Mouse (Mus musculus) myocyte (in vitro differentiated cells): Measurements from ENCODE around the gene Olfr370. TPM values are rescaled to one million over a fixed set of nuclear protein-coding genes. Genes with fewer than 3 reads are reported as not detected.

ENCODE experiments used
- H3K27me3 ChIP-seq: one replicate; pipeline ENCODE4 v1.6.1; 2011; ENCODE audit not compliant: control insufficient read depth, insufficient read depth, insufficient read length
- H3K36me3 ChIP-seq: one replicate; pipeline ENCODE4 v1.6.1; 2011; ENCODE audit not compliant: control insufficient read depth, insufficient read depth
- H3K4me2 ChIP-seq: one replicate; pipeline ENCODE4 v1.6.1; 2011; ENCODE audit warnings: low read depth, control low read depth
- H3K4me3 ChIP-seq: one replicate; pipeline ENCODE4 v1.5.1; 2011; ENCODE audit warnings: mild to moderate bottlenecking, control low read depth, moderate library complexity
- H3K79me2 ChIP-seq: one replicate; pipeline ENCODE4 v1.6.1; 2011; ENCODE audit not compliant: control insufficient read depth, insufficient read depth
- H3ac ChIP-seq: one replicate; pipeline ENCODE4 v1.6.1; 2011; ENCODE audit not compliant: control insufficient read depth, insufficient read length
- CEBPB ChIP-seq: IDR thresholded peaks from 2 replicates; pipeline ENCODE4 v1.6.1; 2011; ENCODE audit warnings: mild to moderate bottlenecking, moderate library complexity; ENCODE audit not compliant: poor library complexity, insufficient read depth, severe bottlenecking
- E2F4 ChIP-seq: IDR thresholded peaks from one replicate; pipeline ENCODE4 v1.6.1; 2011; ENCODE audit warnings: mild to moderate bottlenecking, control low read depth, moderate library complexity; ENCODE audit not compliant: insufficient read depth
- MAX ChIP-seq: IDR thresholded peaks from one replicate; pipeline ENCODE4 v1.6.1; 2011; ENCODE audit warnings: low read depth, mild to moderate bottlenecking, control low read depth
- MYOD1 ChIP-seq, 3 experiments: IDR thresholded peaks; one replicate each; pipeline ENCODE4 v1.6.1; 2011; ENCODE audit warnings: control low read depth in 2 of 3, low read depth in 2 of 3, mild to moderate bottlenecking in 2 of 3, moderate library complexity in 1 of 3; ENCODE audit not compliant: insufficient read length in 2 of 3, control insufficient read depth in 1 of 3
- MYOG ChIP-seq, 3 experiments: IDR thresholded peaks; one replicate each; pipeline ENCODE4 v1.6.1; 2011; ENCODE audit warnings: control low read depth in 2 of 3, low read depth in 2 of 3, mild to moderate bottlenecking in 2 of 3; ENCODE audit not compliant: insufficient read length in 2 of 3, control insufficient read depth in 1 of 3, insufficient read depth in 1 of 3
- POLR2A ChIP-seq: IDR thresholded peaks from one replicate; pipeline ENCODE4 v1.6.1; 2011; ENCODE audit warnings: low read depth, mild to moderate bottlenecking, control low read depth, moderate library complexity; ENCODE audit not compliant: insufficient read length
- POLR2AphosphoS2 ChIP-seq: IDR thresholded peaks from one replicate; pipeline ENCODE4 v1.6.1; 2011; ENCODE audit warnings: low read depth, control low read depth; ENCODE audit not compliant: insufficient read length
- REST ChIP-seq: IDR thresholded peaks from one replicate; pipeline ENCODE4 v1.6.1; 2011; ENCODE audit warnings: mild to moderate bottlenecking, control low read depth, moderate library complexity; ENCODE audit not compliant: insufficient read depth, insufficient read length
- SRF ChIP-seq: IDR thresholded peaks from one replicate; pipeline ENCODE4 v1.6.1; 2011; ENCODE audit warnings: low read depth; ENCODE audit not compliant: control insufficient read depth, insufficient read length
- TCF12 ChIP-seq: IDR thresholded peaks from one replicate; pipeline ENCODE4 v1.6.1; 2011; ENCODE audit warnings: mild to moderate bottlenecking, control low read depth; ENCODE audit not compliant: poor library complexity, insufficient read depth, severe bottlenecking
- TCF3 ChIP-seq: IDR thresholded peaks from one replicate; pipeline ENCODE4 v1.6.1; 2011; ENCODE audit warnings: low read depth, control low read depth; ENCODE audit not compliant: insufficient read length
- USF1 ChIP-seq: IDR thresholded peaks from one replicate; pipeline ENCODE4 v1.6.1; 2011; ENCODE audit warnings: low read depth, mild to moderate bottlenecking, control low read depth, moderate library complexity
- polyA plus RNA-seq: library from polyadenylated mRNA; unstranded; fragments of >200 nt; fragmentation: generic; extraction: Trizol; gene quantifications from one replicate; pipeline ENCODE4 v1.2.1, GENCODE M21; 2012; ENCODE audit warnings: missing spikeins

The Olfr370 gene
- polyA plus RNA-seq, 1 experiment = not detected

DNA sequence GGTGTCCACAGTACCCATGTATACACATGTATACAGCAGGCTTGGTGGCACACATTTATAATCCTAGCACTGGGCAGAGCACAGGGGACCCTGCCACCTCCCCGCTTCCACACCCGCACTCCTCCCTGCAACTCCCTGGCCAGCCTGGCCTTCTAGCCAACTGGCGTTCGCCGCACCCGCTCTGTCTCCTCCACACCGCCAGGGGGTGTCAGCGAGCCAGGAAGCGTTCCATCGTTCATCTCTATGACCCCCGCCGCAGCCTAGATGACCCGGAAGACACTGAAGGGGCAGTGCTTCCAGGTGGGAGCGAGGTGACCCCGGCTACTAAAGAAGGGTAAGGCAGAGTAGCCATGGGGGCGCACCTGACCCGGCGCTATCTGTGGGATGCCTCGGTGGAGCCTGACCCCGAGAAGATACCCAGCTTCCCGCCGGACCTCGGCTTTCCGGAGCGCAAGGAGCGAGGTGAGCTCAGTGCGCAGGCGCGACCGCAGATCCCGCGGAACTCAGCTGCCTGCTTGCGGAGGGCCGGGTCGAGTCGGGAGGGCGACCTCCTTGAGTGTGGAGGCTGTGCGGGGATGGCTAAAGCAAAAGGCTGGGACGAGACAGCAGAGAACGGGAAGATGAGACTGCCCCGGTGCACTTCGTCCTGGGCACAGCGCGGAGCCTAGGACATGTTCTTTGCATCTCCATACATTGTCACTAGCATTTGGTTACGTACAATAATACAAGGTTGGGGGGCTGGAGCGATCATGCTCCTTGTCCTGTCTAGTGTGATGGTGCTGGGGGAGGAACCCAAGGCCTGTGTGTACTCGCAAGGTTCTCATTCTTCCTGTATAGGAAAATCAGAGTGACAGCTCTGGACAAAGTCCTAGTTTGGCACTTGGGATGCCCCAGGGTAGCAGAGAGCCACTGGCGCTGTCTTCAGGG is 31.2 kb downstream of the Olfr370 start, which contains the start of gene Ndufb7:
Gene Ndufb7, plus strand, starts transcription at position 203 of the 927 bp plus-strand sequence.
- H3ac ChIP-seq = peak within 1 kb of the TSS; percentile 65
- H3K4me2 ChIP-seq = peak within 1 kb of the TSS; percentile 86
- peak within 1 kb of the TSS; percentile 86 for H3K4me3 ChIP-seq
- peaks cover 6% of the 10 kb centered on the region for H3K27me3 ChIP-seq
- H3K79me2 ChIP-seq = peaks cover 19% of the 10 kb centered on the region
- peak in 2 of 3 experiments; percentile 27 to 46 for TF ChIP-seq MYOG (IDR thresholded peaks at IDR 0.05; ENCODE audit: control insufficient read depth in 1 of 3, insufficient read depth in 1 of 3, insufficient read length in 2 of 3, low read depth in 2 of 3)
- TF ChIP-seq POLR2A = peak; percentile 68
- peak; percentile 81 for TF ChIP-seq POLR2AphosphoS2
- TF ChIP-seq TCF3 = no peak
- H3K36me3 ChIP-seq = no peaks in the 10 kb centered on the region

GRCm38 (mm10) chr8:83567668-83568067 is 32.1 kb downstream of the Olfr370 start:
- TF ChIP-seq POLR2A (no peak), POLR2AphosphoS2 (no peak), REST (no peak), MYOG (IDR thresholded peaks at IDR 0.05; ENCODE audit: control insufficient read depth in 1 of 3, insufficient read depth in 1 of 3, insufficient read length in 2 of 3, low read depth in 2 of 3) (no peak), TCF3 (no peak), USF1 (no peak), SRF (no peak), CEBPB (no peak), MAX (no peak), TCF12 (no peak)
- Histone ChIP-seq H3K79me2 (peaks cover 19% of the 10 kb centered on the region), H3K36me3 (peaks cover 3% of the 10 kb centered on the region), H3K4me3 (peak overlapping the region; percentile 86), H3K27me3 (no peaks in the 10 kb centered on the region), H3ac (no peak overlapping the region), H3K4me2 (peak overlapping the region; percentile 86)

DNA sequence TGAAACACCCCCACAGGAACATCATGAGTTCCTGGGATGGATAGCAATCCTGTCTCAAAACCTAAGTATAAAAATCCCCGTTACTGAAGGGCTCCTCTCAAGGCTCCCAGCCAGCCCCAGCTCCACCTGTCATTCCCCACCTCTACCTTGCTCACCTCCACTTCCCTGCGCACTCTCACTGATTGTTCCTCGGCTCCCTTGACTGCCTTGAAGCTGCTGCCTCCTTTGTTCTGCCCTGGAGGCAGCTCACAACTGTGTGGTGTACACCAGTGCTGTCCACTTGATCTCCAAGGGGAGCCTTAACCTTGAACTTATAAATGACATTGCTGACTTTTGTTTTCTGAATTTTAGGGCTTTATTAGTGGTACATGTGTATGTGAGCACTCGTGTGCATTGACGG is 32.5 kb downstream of the Olfr370 start:
- Histone ChIP-seq H3K4me3 (peak overlapping the region; percentile 86), H3K4me2 (peak overlapping the region; percentile 86), H3ac (no peak overlapping the region), H3K27me3 (no peaks in the 10 kb centered on the region), H3K79me2 (peaks cover 19% of the 10 kb centered on the region), H3K36me3 (peaks cover 3% of the 10 kb centered on the region)
- TF ChIP-seq MYOG (IDR thresholded peaks at IDR 0.05; ENCODE audit: control insufficient read depth in 1 of 3, insufficient read depth in 1 of 3, insufficient read length in 2 of 3, low read depth in 2 of 3) = no peak
- TF ChIP-seq CEBPB = no peak
- no peak for TF ChIP-seq REST
- no peak for TF ChIP-seq POLR2AphosphoS2
- TF ChIP-seq MYOD1 (IDR thresholded peaks at IDR 0.05; ENCODE audit: control insufficient read depth in 1 of 3, insufficient read length in 2 of 3, low read depth in 2 of 3) = no peak
- no peak for TF ChIP-seq SRF
- no peak for TF ChIP-seq E2F4
- TF ChIP-seq POLR2A = no peak
- no peak for TF ChIP-seq MAX
- no peak for TF ChIP-seq USF1
- no peak for TF ChIP-seq TCF3

DNA sequence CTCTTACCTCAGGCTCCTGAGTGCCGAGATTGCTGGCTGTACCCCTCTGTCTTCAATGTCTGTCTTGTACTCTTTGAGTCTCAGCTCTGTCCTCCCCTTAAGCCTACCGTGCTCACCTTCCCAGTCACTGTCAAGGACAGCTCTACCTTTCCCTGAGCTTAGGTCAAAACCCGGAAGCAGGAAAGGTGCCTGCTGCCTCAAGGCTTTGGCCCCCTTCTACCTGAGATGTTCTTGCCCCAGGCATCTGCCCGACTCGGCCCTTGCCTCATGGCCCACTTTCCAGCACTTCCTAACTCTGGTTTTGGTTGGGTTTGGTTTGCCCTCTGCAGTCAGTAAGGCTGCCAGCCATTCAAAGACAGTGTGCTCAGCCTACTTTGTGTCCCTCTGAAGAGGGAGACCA is 33.2 kb downstream of the Olfr370 start:
- no peaks in the 10 kb centered on the region for H3K27me3 ChIP-seq
- H3K36me3 ChIP-seq = peaks cover 3% of the 10 kb centered on the region
- H3ac ChIP-seq = no peak overlapping the region
- H3K4me3 ChIP-seq = no peak overlapping the region
- TF ChIP-seq POLR2AphosphoS2 (no peak), TCF12 (no peak), MAX (no peak), MYOD1 (IDR thresholded peaks at IDR 0.05; ENCODE audit: control insufficient read depth in 1 of 3, insufficient read length in 2 of 3, low read depth in 2 of 3) (no peak), REST (no peak), USF1 (no peak), CEBPB (no peak), MYOG (IDR thresholded peaks at IDR 0.05; ENCODE audit: control insufficient read depth in 1 of 3, insufficient read depth in 1 of 3, insufficient read length in 2 of 3, low read depth in 2 of 3) (no peak), SRF (no peak), TCF3 (no peak), POLR2A (no peak), E2F4 (no peak)
- H3K79me2 ChIP-seq = peaks cover 19% of the 10 kb centered on the region
- no peak overlapping the region for H3K4me2 ChIP-seq

GRCm38 (mm10) chr8:83569165-83569564 is 33.6 kb downstream of the Olfr370 start:
- TF ChIP-seq SRF (no peak), E2F4 (no peak), MYOD1 (IDR thresholded peaks at IDR 0.05; ENCODE audit: control insufficient read depth in 1 of 3, insufficient read length in 2 of 3, low read depth in 2 of 3) (no peak), TCF12 (no peak), POLR2A (no peak), USF1 (no peak), REST (no peak), POLR2AphosphoS2 (no peak), MYOG (IDR thresholded peaks at IDR 0.05; ENCODE audit: control insufficient read depth in 1 of 3, insufficient read depth in 1 of 3, insufficient read length in 2 of 3, low read depth in 2 of 3) (no peak), TCF3 (no peak), MAX (no peak), CEBPB (no peak)

More at GRCm38 (mm10) chr8:83569165-83569564, 33.6 kb downstream of the Olfr370 start:
- H3K4me2 ChIP-seq = no peak overlapping the region
- peaks cover 3% of the 10 kb centered on the region for H3K36me3 ChIP-seq
- no peaks in the 10 kb centered on the region for H3K27me3 ChIP-seq
- H3ac ChIP-seq = no peak overlapping the region
- H3K4me3 ChIP-seq = no peak overlapping the region
- peaks cover 19% of the 10 kb centered on the region for H3K79me2 ChIP-seq
